In genomic region chr4:57570229-57570628, GRCm38 (mm10) we compare ENCODE assay signal across 18 mouse cellular contexts. TPM values are rescaled to one million over a fixed set of nuclear protein-coding genes. Genes with fewer than 3 reads are reported as not detected.
A peak's percentile ranks its signal among the peaks of the same experiment; 100 is the strongest.
DNase-seq lines count a peak whose midpoint lies in the region; ATAC-seq and TF ChIP-seq lines count a peak whose summit lies in the region.
"Had no signal": no experiment of that assay in that cellular context is flagged by ENCODE, and none has a peak within 500 bp of the region (broad histone marks: within the 10 kb centered on the region; RNA-seq: fewer than 3 reads in every experiment).

No protein-coding gene starts in this region.

- H3K4me3 ChIP-seq in heart, embryonic 10.5 days, result peak overlapping the region; percentile 81
- H3K4me3 ChIP-seq in lung, embryonic 15.5 days, result peak overlapping the region; percentile 57; the same call in 1 of the 2 replicates
- H3K4me3 ChIP-seq in lung, adult 2 months (replicated peaks; ENCODE audit: extremely low read depth, low read depth, low read length), result no peak overlapping the region
- no peak overlapping the region for H3K4me3 ChIP-seq in embryonic facial prominence, embryonic 14.5 days (ENCODE audit: low read depth, low read length)
- H3K4me3 ChIP-seq in limb, embryonic 13.5 days, result no peak overlapping the region
- no peak overlapping the region for H3K4me3 ChIP-seq in midbrain, embryonic 11.5 days (ENCODE audit: low read depth, low read length)
- H3K4me3 ChIP-seq: liver, embryonic 12.5 days; midbrain, embryonic 15.5 days; neural tube, embryonic 12.5 days had no signal

- DNase-seq in heart, embryonic 10.5 days (ENCODE audit: low spot score), result no peak
- DNase-seq in heart, postnatal 25 days (ENCODE audit: low spot score), result no peak
- no peak for DNase-seq in lung, adult 2 months
- DNase-seq in embryonic facial prominence, embryonic 14.5 days (ENCODE audit: low spot score), result no peak
- DNase-seq in midbrain, embryonic 11.5 days (ENCODE audit: low spot score, missing footprints), result no peak
- DNase-seq: cerebellum, adult 9-10 months; gastrocnemius, postnatal 36 days; kidney, adult 2 months; kidney, postnatal 36 days; right cerebral cortex, postnatal 4 days; thymus, adult 18-20 months had no signal

- WGBS in heart, embryonic 10.5 days, result 38% methylated on average over 3 of the region's 3 CpGs
- 51% methylated on average over 3 of the region's 3 CpGs for WGBS in lung, embryonic 15.5 days
- WGBS in lung, adult 2 months, result 70% methylated on average over 3 of the region's 3 CpGs
- 45% methylated on average over 3 of the region's 3 CpGs for WGBS in embryonic facial prominence, embryonic 14.5 days
- 75% methylated on average over 3 of the region's 3 CpGs for WGBS in limb, embryonic 13.5 days
- WGBS in midbrain, embryonic 11.5 days, result 83% methylated on average over 3 of the region's 3 CpGs

- peaks cover 5% of the 10 kb centered on the region; the same call in 1 of the 2 replicates for H3K36me3 ChIP-seq in heart, embryonic 10.5 days
- no peaks in the 10 kb centered on the region for H3K36me3 ChIP-seq in lung, embryonic 15.5 days
- no peaks in the 10 kb centered on the region for H3K36me3 ChIP-seq in embryonic facial prominence, embryonic 14.5 days (ENCODE audit: control insufficient read depth, insufficient read depth, low read length)
- H3K36me3 ChIP-seq in limb, embryonic 13.5 days, result 0 out of 2 replicates have a peak, but pooled peaks cover 3% of the 10 kb centered on the region
- no peaks in the 10 kb centered on the region for H3K36me3 ChIP-seq in midbrain, embryonic 11.5 days (ENCODE audit: control insufficient read depth, insufficient read depth, low read length)
- H3K36me3 ChIP-seq: liver, embryonic 12.5 days; midbrain, embryonic 15.5 days; neural tube, embryonic 12.5 days had no signal

- ATAC-seq in lung, embryonic 15.5 days (ENCODE audit: borderline replicate concordance, extremely low read depth, low FRiP score, low TSS enrichment), result no peak
- no peak for ATAC-seq in embryonic facial prominence, embryonic 14.5 days (ENCODE audit: low read depth)
- no peak for ATAC-seq in limb, embryonic 13.5 days (ENCODE audit: low FRiP score, low read depth)
- no peak for ATAC-seq in midbrain, embryonic 11.5 days (ENCODE audit: low FRiP score)
- ATAC-seq: liver, embryonic 12.5 days; midbrain, embryonic 15.5 days had no signal

- H3K4me2 ChIP-seq in lung, embryonic 15.5 days, result peak overlapping the region; percentile 80
- peak overlapping the region; percentile 76 for H3K4me2 ChIP-seq in embryonic facial prominence, embryonic 14.5 days (ENCODE audit: low read depth, low read length)
- H3K4me2 ChIP-seq in limb, embryonic 13.5 days (replicated peaks), result peak overlapping the region; percentile 85
- no peak overlapping the region for H3K4me2 ChIP-seq in midbrain, embryonic 11.5 days
- H3K4me2 ChIP-seq: liver, embryonic 12.5 days; neural tube, embryonic 12.5 days had no signal

- intact Hi-C loops in heart, postnatal 25 days (cut with DNase I), result no loop called here

- H3K4me1 ChIP-seq in heart, embryonic 10.5 days, result peaks cover 60% of the 10 kb centered on the region
- peaks cover 53% of the 10 kb centered on the region for H3K4me1 ChIP-seq in lung, embryonic 15.5 days
- H3K4me1 ChIP-seq in lung, adult 2 months (ENCODE audit: control insufficient read depth, insufficient read depth, low read length), result no peaks in the 10 kb centered on the region
- peaks cover 22% of the 10 kb centered on the region for H3K4me1 ChIP-seq in embryonic facial prominence, embryonic 14.5 days (ENCODE audit: control insufficient read depth, insufficient read depth, low read length)
- H3K4me1 ChIP-seq in limb, embryonic 13.5 days, result peaks cover 54% of the 10 kb centered on the region
- peaks cover 4% of the 10 kb centered on the region for H3K4me1 ChIP-seq in midbrain, embryonic 11.5 days (ENCODE audit: control insufficient read depth, insufficient read depth, low read length)
- H3K4me1 ChIP-seq: liver, embryonic 12.5 days had no signal

- no peak for TF ChIP-seq POLR2A in lung, adult 2 months (IDR thresholded peaks at IDR 0.05; ENCODE audit: borderline replicate concordance, extremely low read depth, low read depth, low read length)

- no peaks in the 10 kb centered on the region for H3K9me3 ChIP-seq in heart, embryonic 10.5 days
- no peaks in the 10 kb centered on the region for H3K9me3 ChIP-seq in lung, embryonic 15.5 days
- H3K9me3 ChIP-seq in embryonic facial prominence, embryonic 14.5 days (ENCODE audit: control insufficient read depth, low read length), result no peaks in the 10 kb centered on the region
- H3K9me3 ChIP-seq in limb, embryonic 13.5 days, result no peaks in the 10 kb centered on the region
- H3K9me3 ChIP-seq in midbrain, embryonic 11.5 days (ENCODE audit: control insufficient read depth, low read length), result no peaks in the 10 kb centered on the region
- H3K9me3 ChIP-seq: liver, embryonic 12.5 days; midbrain, embryonic 15.5 days; neural tube, embryonic 12.5 days had no signal

- H3K9ac ChIP-seq in lung, embryonic 15.5 days, result no peak overlapping the region
- no peak overlapping the region for H3K9ac ChIP-seq in embryonic facial prominence, embryonic 14.5 days (ENCODE audit: low read depth, low read length)
- H3K9ac ChIP-seq in limb, embryonic 13.5 days, result no peak overlapping the region
- H3K9ac ChIP-seq in midbrain, embryonic 11.5 days (ENCODE audit: low read length), result no peak overlapping the region
- H3K9ac ChIP-seq: hindbrain, embryonic 14.5 days; liver, embryonic 12.5 days; midbrain, embryonic 15.5 days; neural tube, embryonic 12.5 days had no signal

- peaks cover 5% of the 10 kb centered on the region; the same call in 1 of the 2 replicates for H3K27me3 ChIP-seq in heart, embryonic 10.5 days (ENCODE audit: insufficient read depth, poor library complexity, severe bottlenecking)
- no peaks in the 10 kb centered on the region for H3K27me3 ChIP-seq in lung, embryonic 15.5 days
- H3K27me3 ChIP-seq in embryonic facial prominence, embryonic 14.5 days (replicated peaks; ENCODE audit: control insufficient read depth, insufficient read depth, low read length), result no peaks in the 10 kb centered on the region
- no peaks in the 10 kb centered on the region for H3K27me3 ChIP-seq in limb, embryonic 13.5 days
- 0 out of 2 replicates have a peak, but pooled peaks cover 2% of the 10 kb centered on the region for H3K27me3 ChIP-seq in midbrain, embryonic 11.5 days (ENCODE audit: control insufficient read depth, insufficient read depth, low read length)

- no peak for TF ChIP-seq CTCF in lung, adult 2 months (IDR thresholded peaks at IDR 0.05; ENCODE audit: insufficient read depth, low read length)

- H3K27ac ChIP-seq in heart, embryonic 10.5 days, result peak overlapping the region; percentile 98
- H3K27ac ChIP-seq in lung, embryonic 15.5 days, result no peak overlapping the region
- no peak overlapping the region for H3K27ac ChIP-seq in embryonic facial prominence, embryonic 14.5 days (replicated peaks; ENCODE audit: low read depth, low read length)
- no peak overlapping the region for H3K27ac ChIP-seq in limb, embryonic 13.5 days
- H3K27ac ChIP-seq in midbrain, embryonic 11.5 days (ENCODE audit: low read depth, low read length), result no peak overlapping the region
- H3K27ac ChIP-seq: hindbrain, embryonic 14.5 days; liver, embryonic 12.5 days; midbrain, embryonic 15.5 days; neural tube, embryonic 12.5 days had no signal

RNA-seq across cellular contexts. Expression of gene Pakap, which starts 2.2 kb away (rescaled TPM):
- 53.0 and 72.5 TPM in 2 replicates for polyA plus RNA-seq in heart, embryonic 10.5 days (2016; fragmentation: Nextera tagmentation; extraction: Ambion mirVana)
- total RNA-seq in heart, postnatal 25 days (2021), result 10 to 100 TPM; 37.4 to 44.3 TPM
- polyA plus RNA-seq in lung, embryonic 15.5 days (2015; fragmentation: Nextera tagmentation; extraction: Ambion mirVana), result 43.3 and 47.7 TPM in 2 replicates
- 1.6 and 2.7 TPM in 2 replicates for polyA plus RNA-seq in lung, adult 2 months (2012; rRNA removed)
- 25.4 and 27.7 TPM in 2 replicates for polyA plus RNA-seq in embryonic facial prominence, embryonic 14.5 days (2014; fragmentation: Nextera tagmentation; extraction: Ambion mirVana)
- polyA plus RNA-seq in limb, embryonic 13.5 days (2015; fragmentation: Nextera tagmentation; extraction: Ambion mirVana), result 32.6 and 34.5 TPM in 2 replicates
- polyA plus RNA-seq in midbrain, embryonic 11.5 days (2014; fragmentation: Nextera tagmentation; extraction: Ambion mirVana), result 21.1 and 21.4 TPM in 2 replicates
- total RNA-seq: megakaryocyte progenitor cell, adult 5-6 weeks had no signal

Comparison
In these comparisons a context has a peak if more than half of its experiments do, and no peak if none do; other contexts are left out.
1. H3K4me3 ChIP-seq: peak in heart, embryonic 10.5 days (single experiment) and lung, embryonic 15.5 days (single experiment); none in lung, adult 2 months (single experiment), embryonic facial prominence, embryonic 14.5 days (single experiment), limb, embryonic 13.5 days (single experiment) and midbrain, embryonic 11.5 days (single experiment).